Mouse (Mus musculus) induced T-regulatory cell, adult 2 months (primary cell): Measurements from ENCODE around the gene Kcnj4.

Experiments used
- DNase-seq: peaks from one replicate; pipeline ENCODE4 v3.0.0-alpha.2; 2012; ENCODE audit warnings: low read depth

The Kcnj4 gene

DNA sequence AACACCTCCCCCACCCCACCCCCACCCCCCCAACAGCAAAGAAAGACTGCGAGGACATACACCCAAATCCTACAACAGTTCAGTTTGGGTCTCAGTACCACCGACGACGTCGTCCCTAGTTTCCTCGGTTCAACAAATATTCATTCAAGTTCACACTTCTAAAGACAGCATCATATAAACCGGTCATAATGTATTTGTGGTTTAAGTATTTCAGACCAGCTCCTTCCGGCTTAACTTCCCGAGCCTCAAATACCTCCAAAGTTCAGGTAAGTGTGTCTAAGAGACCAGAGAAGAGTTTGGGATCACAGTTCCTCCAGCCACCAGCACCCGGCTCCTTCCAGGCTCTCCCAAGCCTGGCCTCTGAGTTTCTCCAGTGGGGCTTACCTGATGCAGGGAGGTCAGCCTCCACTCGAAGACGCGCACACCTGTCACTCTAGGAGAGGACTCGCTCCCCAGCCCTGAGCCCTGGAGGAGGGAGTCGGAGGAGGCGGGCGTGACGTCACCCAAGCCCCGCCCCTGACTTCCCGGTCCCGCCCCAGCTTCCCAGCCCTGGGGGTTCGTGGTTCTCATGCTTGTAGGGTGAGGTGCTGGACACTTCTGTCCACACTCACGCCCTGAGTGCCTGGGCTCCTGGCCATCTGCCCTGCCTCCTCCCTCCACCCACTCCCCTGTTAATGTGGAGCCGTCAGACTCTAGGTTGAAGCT is 49.8 kb downstream of the Kcnj4 start, which contains the start of gene Csnk1e:
Gene Csnk1e, minus strand, starts transcription at position 461 of the 705 bp plus-strand sequence.
- DNase-seq, result peak; percentile 70

DNA sequence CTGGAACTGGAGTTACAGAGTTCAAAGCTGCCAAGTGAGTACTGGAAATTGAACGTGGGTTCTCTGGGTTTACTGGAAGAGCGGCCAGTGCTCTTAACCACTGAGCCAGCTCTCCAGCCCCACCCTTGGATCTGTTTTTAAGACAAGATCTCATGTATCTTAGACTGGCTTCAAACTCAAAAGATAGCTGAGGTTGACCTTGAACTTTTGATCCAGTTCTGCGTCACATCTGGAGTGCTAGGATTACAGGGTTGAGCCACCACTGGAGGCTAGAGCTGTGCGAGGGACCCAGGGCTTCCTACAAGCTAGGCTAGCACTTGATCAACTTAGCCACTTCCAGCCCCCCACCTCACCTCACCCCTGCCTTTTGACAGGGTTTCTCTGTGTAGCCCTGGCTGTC is 51.2 kb downstream of the Kcnj4 start:
- DNase-seq, result no peak

DNA sequence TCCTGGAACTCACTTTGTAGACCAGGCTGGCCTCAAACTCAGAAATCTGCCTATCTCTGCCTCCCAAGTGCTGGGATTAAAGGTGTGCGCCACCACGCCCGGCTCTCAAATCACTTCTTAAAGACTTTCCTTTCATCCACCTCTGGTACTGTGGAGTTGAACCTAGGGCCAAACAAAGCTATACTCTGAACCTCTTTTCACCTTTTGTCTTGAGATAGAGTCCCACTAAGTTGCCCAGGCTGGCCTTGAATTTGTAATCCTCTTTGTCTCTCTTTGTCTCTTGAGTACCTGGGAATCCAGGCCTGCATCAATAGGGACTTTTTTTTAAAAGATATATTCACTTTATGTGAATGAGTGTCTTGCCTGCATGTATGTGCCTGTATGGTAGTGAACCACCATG is 57.0 kb downstream of the Kcnj4 start:
- no peak for DNase-seq

DNA sequence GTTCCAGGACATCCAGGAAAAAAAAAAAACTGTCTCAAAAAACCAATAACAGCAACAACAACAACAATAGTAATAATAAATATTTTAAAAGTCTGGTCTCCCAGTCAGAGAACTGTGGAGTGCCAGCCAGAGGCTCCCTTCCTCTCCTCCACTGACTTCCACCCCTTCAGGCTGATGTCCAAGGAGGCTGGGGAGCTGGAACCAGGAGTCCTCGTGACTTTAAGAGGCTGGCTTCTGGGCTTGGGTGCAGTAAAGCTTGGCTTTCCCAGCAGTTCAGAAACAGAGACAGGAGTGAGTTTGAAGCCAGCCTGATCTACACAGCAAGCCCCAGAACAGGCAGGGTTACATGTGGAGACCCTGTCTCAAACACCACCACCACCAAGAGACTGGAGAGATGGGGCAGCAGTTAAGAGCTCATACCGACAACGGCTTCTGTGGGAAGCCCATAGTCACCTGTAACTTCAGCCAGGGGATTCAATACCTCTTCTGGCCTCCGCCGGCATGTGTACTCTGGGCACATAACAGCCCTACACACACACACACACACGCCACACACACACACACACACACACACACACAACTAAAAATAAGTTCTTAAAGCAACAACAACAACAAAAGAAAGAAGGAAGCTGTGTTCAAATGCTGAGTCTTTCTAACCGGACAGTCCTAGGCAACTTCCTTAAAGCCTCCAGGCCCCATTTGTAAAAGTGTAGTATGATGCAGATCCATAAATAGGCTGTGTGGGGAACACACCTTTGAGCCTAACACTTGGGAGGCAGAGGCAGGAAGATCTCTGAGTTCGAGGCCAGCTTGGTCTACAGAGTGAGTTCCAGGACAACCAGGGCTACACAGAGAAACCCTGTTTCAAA is 59.0 kb downstream of the Kcnj4 start:
- no peak for DNase-seq

DNA sequence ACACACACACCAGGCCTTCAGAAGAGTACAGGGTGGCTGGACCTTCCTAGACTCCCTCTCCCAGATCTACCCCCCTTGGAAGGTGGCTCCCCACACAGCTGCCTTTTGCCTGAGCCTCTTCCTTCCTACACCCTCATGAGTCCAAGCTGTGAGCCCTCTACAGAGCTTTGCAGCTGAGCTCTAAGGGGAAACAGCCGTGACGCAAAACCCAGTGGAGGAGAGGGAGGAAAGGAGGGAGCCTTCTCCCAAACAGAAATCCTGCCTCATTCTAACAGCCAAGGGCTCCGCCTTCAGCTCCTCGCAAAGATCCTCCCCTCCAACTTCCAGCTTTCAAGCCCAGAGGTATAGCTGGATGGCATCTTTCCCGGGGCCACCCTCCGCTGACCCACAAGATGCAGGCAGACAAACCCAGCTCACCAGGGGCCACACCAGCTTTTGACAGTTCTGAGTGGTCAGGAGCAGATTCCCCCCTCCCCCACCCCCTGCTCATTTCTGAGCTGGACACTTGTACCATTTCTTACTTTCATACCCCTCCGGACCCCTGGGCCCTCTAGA is 61.1 kb downstream of the Kcnj4 start:
- DNase-seq, result no peak

DNA sequence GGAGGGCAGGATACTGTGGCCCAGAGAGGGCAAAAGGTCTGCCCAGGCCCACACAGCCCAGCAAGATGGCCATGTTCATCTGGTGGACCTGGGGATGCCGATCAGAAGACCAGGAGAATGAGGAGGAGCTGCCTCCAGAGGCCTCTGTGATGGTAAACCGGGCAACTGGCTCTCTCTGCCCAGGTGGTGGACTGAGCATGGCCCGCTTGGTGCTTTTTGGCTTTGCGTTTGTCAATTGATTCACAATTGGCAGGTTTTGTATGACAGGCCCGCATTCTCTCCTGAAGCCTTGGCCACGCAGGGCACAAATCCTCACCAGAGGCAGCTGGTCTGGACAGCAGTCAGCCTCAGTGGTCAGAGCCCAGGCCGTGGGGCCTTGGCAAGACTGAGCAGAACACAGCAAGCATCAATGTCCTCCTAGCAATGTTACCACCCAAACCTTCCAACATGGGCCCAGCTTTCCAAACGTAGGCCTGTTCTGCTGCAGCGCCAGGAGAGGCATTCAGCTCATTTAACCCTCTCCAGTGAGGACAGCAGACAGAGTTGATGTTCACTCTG is 62.0 kb downstream of the Kcnj4 start:
- DNase-seq, result no peak

DNA sequence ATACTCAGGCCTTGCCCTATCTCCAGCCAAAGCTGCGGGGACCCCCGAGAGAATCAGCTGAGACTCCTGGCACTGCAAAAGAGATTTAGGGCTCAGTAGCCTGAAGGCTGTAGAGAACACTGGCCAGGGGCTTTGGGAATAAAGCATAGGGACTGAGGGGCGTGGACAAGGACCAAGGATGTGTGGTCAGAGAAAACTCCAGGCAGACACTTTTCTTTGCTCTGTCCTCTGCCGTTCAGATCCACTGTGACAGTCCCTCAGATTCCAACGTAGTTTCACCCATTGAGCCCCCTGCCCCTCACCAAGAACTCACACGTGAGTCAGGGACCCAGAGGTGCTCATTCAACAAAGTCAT is 62.8 kb downstream of the Kcnj4 start:
- DNase-seq, result no peak

DNA sequence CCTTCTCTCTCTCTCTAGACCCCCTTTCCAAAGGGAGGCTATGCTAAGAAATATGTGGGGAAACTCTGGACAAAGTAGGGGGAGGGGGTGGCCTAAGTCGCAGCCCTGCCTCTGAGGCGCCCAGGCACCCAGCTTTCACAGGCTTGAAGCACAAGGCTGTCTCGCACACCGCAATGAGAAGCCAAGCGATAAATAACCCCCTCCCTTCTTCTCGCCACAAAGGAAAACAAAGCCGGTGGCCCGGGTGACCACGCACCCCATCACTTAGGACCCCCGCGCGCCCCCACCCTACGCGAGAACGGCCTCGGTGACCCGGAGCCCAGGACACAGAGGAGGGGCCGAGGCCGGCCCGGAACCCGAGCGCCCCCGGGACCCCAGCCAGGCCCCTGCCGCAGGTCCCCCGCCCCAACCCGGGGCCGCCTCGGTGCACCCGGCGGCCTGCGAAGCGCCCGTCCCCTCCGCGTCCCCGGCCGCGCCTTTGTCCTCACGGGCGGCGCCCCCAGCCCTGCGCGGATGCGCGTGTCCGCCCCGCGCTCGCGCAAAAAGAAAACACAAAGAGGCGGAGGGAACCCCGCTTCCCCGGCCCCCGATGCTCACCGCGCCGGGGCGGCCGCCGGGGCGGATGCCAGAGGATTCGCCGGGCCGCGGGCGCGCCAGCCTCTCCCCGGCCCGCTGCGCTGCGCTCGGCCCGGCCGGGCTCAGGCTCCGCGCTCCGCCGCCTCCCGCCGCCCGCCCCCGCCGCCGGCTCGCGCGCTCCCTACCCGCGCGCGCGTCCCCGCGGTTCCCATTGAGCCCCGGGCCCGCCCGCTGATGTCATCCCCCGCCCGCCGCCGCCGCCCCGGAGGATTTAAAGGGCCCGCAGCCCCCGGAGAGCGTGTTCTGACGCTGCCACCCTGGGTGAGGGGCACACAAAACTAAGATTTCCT is 63.4 kb downstream of the Kcnj4 start:
- DNase-seq, result peak; percentile 80

DNA sequence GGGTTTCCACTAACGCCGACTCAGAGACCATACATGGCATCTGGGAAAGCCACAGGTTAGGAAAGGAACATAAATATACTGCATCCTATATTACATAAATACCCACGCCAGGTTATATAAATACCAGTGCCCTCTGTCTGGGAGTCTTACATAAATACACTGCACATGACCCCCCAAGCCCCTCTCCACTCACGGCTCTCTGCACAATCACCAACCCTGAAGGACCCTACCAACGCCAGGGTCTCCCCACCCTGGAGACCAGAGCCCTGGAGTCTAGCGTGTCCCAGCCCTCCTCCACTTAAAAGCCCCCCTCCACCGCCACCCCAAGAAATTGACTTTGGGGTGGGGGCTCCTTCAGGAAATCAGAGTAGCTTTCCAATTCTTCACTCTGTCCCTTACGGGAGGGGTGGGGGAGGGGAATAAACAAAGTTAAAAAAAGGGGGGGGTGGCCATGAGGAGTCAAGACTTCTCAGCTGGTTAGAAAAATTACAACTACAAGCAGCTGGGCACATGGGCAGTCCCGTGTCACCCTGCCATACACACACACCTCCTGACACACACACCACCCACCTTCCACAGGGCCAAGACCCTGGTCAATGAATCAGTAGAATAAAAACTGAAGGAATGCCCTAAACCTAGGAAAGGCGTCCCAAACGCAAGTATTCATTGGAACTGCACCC is 64.2 kb downstream of the Kcnj4 start:
- no peak for DNase-seq

DNA sequence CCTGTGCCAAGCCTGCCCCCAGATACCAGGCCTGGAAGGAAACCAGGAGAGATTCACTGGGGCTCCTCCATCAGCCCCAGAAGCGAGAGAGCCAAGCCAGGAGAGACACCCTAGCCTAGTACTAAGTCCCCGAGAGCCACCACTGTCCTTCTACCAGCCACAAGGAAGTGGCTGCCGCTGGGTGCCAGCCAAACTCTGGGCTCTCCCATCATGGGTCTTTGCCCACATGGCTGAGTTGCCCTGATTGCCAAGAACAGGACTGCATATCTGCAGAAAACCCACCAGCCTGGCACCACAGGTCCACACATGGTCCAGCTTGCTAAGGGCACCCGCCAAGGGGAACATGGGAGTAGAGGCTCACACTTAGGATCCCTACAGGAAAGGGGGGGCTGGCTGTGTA is 64.8 kb downstream of the Kcnj4 start:
- DNase-seq, result no peak

DNA sequence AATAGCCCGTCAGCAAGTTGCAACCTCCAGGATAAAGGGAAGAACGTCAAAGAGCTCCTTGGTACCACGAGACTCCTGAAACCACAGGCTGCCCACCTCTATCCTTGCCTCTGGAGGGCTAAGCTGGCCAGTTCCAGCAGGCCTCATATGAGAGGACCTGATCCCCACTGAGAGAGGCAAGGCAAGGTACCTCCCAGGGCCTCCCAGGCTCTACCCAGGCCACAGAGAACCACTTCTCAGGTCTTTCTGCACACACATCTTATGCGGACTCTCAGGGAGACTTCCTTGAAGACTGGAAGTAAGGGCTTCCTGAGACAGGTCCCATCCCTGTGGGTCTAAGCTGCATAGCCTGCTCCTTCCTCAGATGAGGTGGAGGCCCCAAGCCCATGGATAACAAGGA is 65.7 kb downstream of the Kcnj4 start:
- no peak for DNase-seq

DNA sequence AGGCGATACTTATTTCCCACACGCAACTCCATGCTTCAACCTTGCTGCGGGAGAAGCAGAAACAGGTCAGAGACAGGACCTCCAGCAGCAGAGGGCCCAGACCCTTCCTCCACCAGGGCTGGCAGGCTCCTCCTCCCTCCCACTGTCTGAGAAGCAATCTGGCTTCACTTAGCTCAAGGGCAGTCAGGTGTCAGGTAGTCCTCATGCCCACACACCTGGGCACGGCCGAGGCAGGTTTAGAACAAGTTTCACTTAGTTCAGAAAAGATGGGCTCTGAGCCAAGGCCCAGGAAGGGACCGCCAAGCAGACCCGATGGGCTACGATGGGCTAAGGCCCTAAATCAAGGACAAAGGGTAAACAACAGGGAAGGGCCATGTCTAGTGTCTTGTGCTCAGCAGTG is 66.2 kb downstream of the Kcnj4 start:
- no peak for DNase-seq

DNA sequence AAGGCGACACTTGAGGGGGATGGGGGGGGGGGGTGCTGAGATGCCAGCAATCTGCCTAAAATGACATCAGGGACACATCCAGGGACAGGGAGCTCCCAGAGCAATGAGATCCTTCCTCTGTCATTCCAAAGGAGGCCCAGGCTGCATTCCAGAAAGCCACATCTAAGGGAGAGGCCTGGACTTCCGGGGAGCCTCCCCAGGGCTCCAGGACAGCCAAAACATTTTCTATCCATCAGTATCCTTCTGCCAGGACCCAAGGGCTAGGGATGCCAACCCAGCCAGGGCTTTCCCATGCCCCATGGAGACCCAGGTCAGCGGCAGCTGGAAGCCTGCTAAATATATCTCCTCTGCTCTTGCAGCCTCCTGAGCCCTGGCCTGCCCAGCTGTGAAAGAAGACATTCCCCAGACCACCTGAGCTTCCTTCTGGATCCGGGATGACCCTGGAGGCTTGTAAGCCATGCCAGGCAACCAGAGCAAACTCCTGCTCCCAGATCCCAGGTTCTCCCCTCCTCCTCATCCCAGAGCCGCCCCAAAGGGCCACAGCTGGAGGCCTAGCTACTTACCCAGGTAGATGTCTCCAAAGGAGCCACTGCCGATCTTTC is 66.7 kb downstream of the Kcnj4 start:
- DNase-seq, result no peak

DNA sequence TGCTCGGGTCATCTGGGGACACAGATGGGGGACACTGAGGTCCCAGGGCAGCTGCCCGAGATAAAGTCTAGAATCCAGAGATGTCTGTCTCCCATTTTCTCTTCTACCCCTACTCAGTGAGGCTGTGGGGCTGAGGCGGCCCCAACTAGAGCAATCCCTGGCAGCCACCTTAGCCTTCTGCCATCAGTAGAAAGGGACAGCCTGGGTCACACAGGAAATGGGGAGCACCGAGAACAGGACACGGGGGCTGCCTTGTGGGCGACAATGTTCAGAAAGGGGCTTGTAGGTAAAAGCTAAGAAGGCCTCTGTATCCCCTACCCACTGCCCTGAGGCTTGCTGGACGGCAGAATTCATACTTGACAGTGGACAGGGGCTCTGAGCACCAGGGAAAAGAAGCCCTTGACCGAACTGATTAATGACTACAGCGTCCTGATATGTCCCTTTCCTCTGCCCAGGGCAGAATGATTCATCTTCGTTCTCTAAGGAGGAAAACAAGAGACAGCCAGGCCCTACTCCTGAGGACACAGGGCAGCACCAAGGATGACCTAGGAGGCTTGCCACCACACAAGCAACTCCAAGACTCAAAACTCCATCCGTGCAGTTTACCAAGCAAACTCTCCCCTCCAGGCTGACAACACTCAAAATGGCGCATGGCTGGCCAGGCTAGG is 67.4 kb downstream of the Kcnj4 start:
- DNase-seq, result no peak

DNA sequence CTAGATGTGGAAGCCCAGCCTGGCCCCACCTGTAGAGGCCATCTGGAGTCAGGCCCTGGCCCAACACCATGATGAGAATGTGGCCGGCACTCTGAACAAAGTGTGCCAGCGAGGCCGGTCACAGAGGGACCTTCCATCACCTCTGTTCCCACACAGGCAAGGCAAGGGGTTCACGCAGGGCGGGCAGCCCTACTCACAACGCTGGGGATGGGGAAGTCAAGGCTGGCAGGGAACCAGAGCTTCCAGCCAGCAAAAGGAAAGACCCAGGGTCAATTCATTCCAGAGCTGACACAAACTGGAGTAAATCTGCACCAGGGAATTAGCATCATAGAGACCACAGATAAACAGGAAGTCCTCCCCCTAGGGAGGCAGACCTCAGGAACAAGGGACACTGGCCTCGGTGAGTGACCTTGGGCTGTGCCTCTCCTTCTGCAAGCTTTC is 68.5 kb downstream of the Kcnj4 start:
- DNase-seq, result no peak

DNA sequence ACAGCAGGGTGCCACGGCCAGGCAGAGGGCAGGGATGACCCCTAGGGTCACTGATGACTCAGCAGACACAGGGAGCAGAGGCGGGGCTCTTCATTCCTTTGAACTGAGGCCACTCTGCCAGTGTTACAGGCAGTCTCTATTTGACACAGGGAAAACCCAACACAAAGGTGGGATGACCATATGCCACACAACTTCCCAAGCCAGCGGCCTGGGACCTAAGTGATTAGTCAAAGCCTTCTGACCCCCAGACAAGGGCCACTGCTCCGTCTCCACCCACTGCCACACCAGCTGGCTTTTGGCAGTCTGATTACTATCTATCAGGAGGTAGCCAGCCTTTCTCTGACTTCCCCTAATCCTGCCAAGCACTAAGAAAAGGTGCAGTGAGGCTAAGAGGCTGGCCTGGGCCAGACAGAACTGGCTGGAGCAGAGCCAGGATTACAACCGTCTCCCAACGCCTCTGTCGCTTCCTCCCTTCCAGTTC is 69.8 kb downstream of the Kcnj4 start:
- DNase-seq, result no peak
